Mouse (Mus musculus) lung, postnatal 0 days (tissue): Measurements from ENCODE around the gene Moap1. TPM values are rescaled to one million over a fixed set of nuclear protein-coding genes. Genes with fewer than 3 reads are reported as not detected.

Experiments
- ATAC-seq: fragments of 200-750 bp; cut with Nextera tagmentation; 2 replicates; pipeline ENCODE4 v1.8.0; 2017; ENCODE audit warnings: moderate library complexity
- DNase-seq: peaks from one replicate; pipeline ENCODE4 v3.0.0-alpha.2; 2016; ENCODE audit warnings: low spot score
- H3K27ac ChIP-seq: fragments of 300-500 bp; sonication (generic); 2 replicates; pipeline ENCODE4 v1.5.1; 2014; ENCODE audit warnings: antibody characterized with exemption, mild to moderate bottlenecking, low read length, mixed read lengths
- H3K27me3 ChIP-seq: fragments of 300-500 bp; sonication (generic); replicated peaks from 2 replicates; pipeline ENCODE4 v1.6.1; 2014; ENCODE audit warnings: low read length, mixed read lengths; ENCODE audit not compliant: insufficient read depth
- H3K36me3 ChIP-seq: fragments of 300-500 bp; sonication (generic); 2 replicates; pipeline ENCODE4 v1.6.1; 2014; ENCODE audit warnings: low read length, mixed read lengths; ENCODE audit not compliant: insufficient read depth
- H3K4me1 ChIP-seq: fragments of 300-500 bp; sonication (generic); 2 replicates; pipeline ENCODE4 v1.6.1; 2014; ENCODE audit warnings: antibody characterized with exemption, low read depth, low read length, mixed read lengths; ENCODE audit not compliant: insufficient read depth
- H3K4me2 ChIP-seq: fragments of 300-500 bp; sonication (generic); replicated peaks from 2 replicates; pipeline ENCODE4 v1.6.1; 2014; ENCODE audit warnings: low read depth, mild to moderate bottlenecking, low read length, moderate library complexity, mixed read lengths
- H3K4me3 ChIP-seq: fragments of 300-500 bp; sonication (generic); 2 replicates; pipeline ENCODE4 v1.5.1; 2014; ENCODE audit warnings: low read depth, low read length
- H3K9ac ChIP-seq: fragments of 300-500 bp; sonication (generic); replicated peaks from 2 replicates; pipeline ENCODE4 v1.6.1; 2014; ENCODE audit warnings: low read depth, mild to moderate bottlenecking
- H3K9me3 ChIP-seq: fragments of 300-500 bp; sonication (generic); 2 replicates; pipeline ENCODE4 v1.6.1; 2016; ENCODE audit warnings: low read length, mixed read lengths
- CTCF ChIP-seq: IDR thresholded peaks from 2 replicates; pipeline ENCODE4 v1.5.1; 2016; ENCODE audit warnings: antibody characterized with exemption, mild to moderate bottlenecking
- EP300 ChIP-seq: IDR thresholded peaks from 2 replicates; pipeline ENCODE4 v1.6.1; 2016; ENCODE audit warnings: antibody characterized with exemption, mild to moderate bottlenecking, control low read depth
- WGBS: fragments of 180-500 bp; shearing (Covaris S2); extraction: QIAGEN DNeasy Blood & Tissue Kit; methylation state at CpG from one replicate; pipeline ENCODE4 v1.1.7; 2014; 5-methylcytosine and 5-hydroxymethylcytosine counted together
- polyA plus RNA-seq: library from polyadenylated mRNA; unstranded; fragments of >200 nt; fragmentation: Nextera tagmentation; extraction: Ambion mirVana; gene quantifications from 2 replicates; pipeline ENCODE4 v1.2.1, GENCODE M21; 2015

Gene Moap1
- polyA plus RNA-seq, 1 experiment from 2014 or later: 9.7 TPM

- peak within 1 kb of the TSS; percentile 92 for H3K27ac ChIP-seq
- WGBS: under 1% methylated on average over 50 of the region's 105 CpGs
- ATAC-seq (peak; percentile 93), DNase-seq (peak; percentile 79)
- H3K4me3 ChIP-seq: peak within 1 kb of the TSS; percentile 79
- H3K27me3 ChIP-seq: no peaks in the 10 kb centered on the region
- H3K9ac ChIP-seq: peak within 1 kb of the TSS; percentile 76
- TF ChIP-seq CTCF (no peak), EP300 (no peak)
- H3K9me3 ChIP-seq: no peaks in the 10 kb centered on the region
- peaks cover 27% of the 10 kb centered on the region; the same call in 1 of the 2 replicates for H3K4me1 ChIP-seq
- H3K4me2 ChIP-seq: peak within 1 kb of the TSS; percentile 99
- no peaks in the 10 kb centered on the region for H3K36me3 ChIP-seq
Observed at GRCm38 (mm10) chr12:102704457-102705198, 38.8 kb downstream of the Moap1 start, which contains the start of gene Itpk1. Gene Itpk1 (minus strand): TSS chr12:102704930.

GRCm38 (mm10) chr12:102703921-102704408, 39.5 kb downstream of the Moap1 start:
- H3K36me3 ChIP-seq: no peaks in the 10 kb centered on the region
- DNase-seq (no peak), ATAC-seq (no peak)
- H3K9ac ChIP-seq: peak overlapping the region; percentile 54
- 15% methylated on average over 17 of the region's 17 CpGs for WGBS
- peak overlapping the region; percentile 99 for H3K4me2 ChIP-seq
- H3K4me1 ChIP-seq: peaks cover 27% of the 10 kb centered on the region; the same call in 1 of the 2 replicates
- no peaks in the 10 kb centered on the region for H3K27me3 ChIP-seq
- TF ChIP-seq EP300: no peak
- TF ChIP-seq CTCF: no peak
- H3K27ac ChIP-seq: 0 out of 2 replicates have a peak overlapping the region, but pooled peaks have one; percentile 92
- H3K9me3 ChIP-seq: no peaks in the 10 kb centered on the region
- peak overlapping the region; percentile 79 for H3K4me3 ChIP-seq

GRCm38 (mm10) chr12:102703441-102703840, 40.0 kb downstream of the Moap1 start:
- H3K9me3 ChIP-seq: no peaks in the 10 kb centered on the region
- ATAC-seq (no peak), DNase-seq (no peak)
- H3K36me3 ChIP-seq: no peaks in the 10 kb centered on the region
- no peak overlapping the region for H3K4me3 ChIP-seq
- WGBS: 51% methylated on average over 6 of the region's 6 CpGs
- no peak overlapping the region for H3K9ac ChIP-seq
- TF ChIP-seq CTCF (no peak), EP300 (no peak)
- no peak overlapping the region for H3K27ac ChIP-seq
- peaks cover 27% of the 10 kb centered on the region; the same call in 1 of the 2 replicates for H3K4me1 ChIP-seq
- H3K27me3 ChIP-seq: no peaks in the 10 kb centered on the region
- peak overlapping the region; percentile 99 for H3K4me2 ChIP-seq

GRCm38 (mm10) chr12:102703111-102703412, 40.4 kb downstream of the Moap1 start:
- ATAC-seq (no peak), DNase-seq (peak; percentile 41)
- Histone ChIP-seq H3K27me3 (no peaks in the 10 kb centered on the region), H3K4me1 (peaks cover 27% of the 10 kb centered on the region; the same call in 1 of the 2 replicates), H3K4me3 (peak overlapping the region; percentile 21; the same call in 1 of the 2 replicates), H3K4me2 (peak overlapping the region; percentile 99), H3K27ac (peak overlapping the region; percentile 76; the same call in 1 of the 2 replicates), H3K9ac (0 out of 2 replicates have a peak overlapping the region, but pooled peaks have one; percentile 5), H3K9me3 (no peaks in the 10 kb centered on the region), H3K36me3 (no peaks in the 10 kb centered on the region)
- TF ChIP-seq CTCF (peak; percentile 52), EP300 (no peak)
- WGBS: 7% methylated on average over 4 of the region's 4 CpGs

GRCm38 (mm10) chr12:102702356-102703110, 40.9 kb downstream of the Moap1 start:
- H3K4me1 ChIP-seq: peaks cover 27% of the 10 kb centered on the region; the same call in 1 of the 2 replicates

More at GRCm38 (mm10) chr12:102702356-102703110, 40.9 kb downstream of the Moap1 start:
- H3K9ac ChIP-seq: 0 out of 2 replicates have a peak overlapping the region, but pooled peaks have one; percentile 5
- peak overlapping the region; percentile 76 for H3K27ac ChIP-seq
- WGBS: 10% methylated on average over 15 of the region's 15 CpGs
- H3K36me3 ChIP-seq: no peaks in the 10 kb centered on the region
- peak overlapping the region; percentile 99 for H3K4me2 ChIP-seq
- no peaks in the 10 kb centered on the region for H3K27me3 ChIP-seq
- H3K4me3 ChIP-seq: peak overlapping the region; percentile 21; the same call in 1 of the 2 replicates
- TF ChIP-seq EP300 (0 out of 2 replicates have a peak, but pooled peaks have one; percentile 35), CTCF (peak; percentile 76)
- ATAC-seq (no peak), DNase-seq (peak; percentile 93)
- H3K9me3 ChIP-seq: no peaks in the 10 kb centered on the region
